Mouse (Mus musculus) olfactory bulb, adult 2 months (tissue): ENCODE data around the gene Itgal.

ENCODE experiments used
- CTCF ChIP-seq: fragments of 200-500 bp; IDR thresholded peaks from 2 replicates; pipeline ENCODE4 v1.5.1; 2012; ENCODE audit warnings: low read depth, mild to moderate bottlenecking, low read length, moderate library complexity; ENCODE audit not compliant: insufficient read depth
- POLR2A ChIP-seq: fragments of 200-500 bp; IDR thresholded peaks from 2 replicates; pipeline ENCODE4 v1.6.1; 2012; ENCODE audit warnings: mild to moderate bottlenecking, low read depth, low read length, moderate library complexity; ENCODE audit not compliant: insufficient read depth

DNA sequence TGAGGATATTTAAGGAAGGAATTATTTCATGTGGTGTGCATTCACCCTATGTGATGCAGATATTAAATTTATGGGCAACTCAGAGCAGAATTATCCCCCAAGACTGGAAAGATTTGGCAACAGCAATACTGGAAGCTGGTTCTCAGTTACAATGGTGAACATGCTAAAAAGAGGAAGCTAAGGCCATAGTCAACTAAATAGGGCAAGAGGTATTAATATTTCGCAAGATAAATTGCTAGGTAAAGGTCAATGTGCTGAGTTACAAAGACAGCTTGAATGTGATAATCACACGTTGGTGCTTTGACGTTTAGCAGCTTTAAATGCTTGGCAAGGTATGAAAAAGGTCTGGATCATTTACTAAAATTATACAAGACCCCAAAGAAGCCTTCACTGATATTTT is 59.7 kb downstream of the Itgal start:
- TF ChIP-seq POLR2A, result no peak
- TF ChIP-seq CTCF, result no peak
